Mouse (Mus musculus) forebrain, embryonic 15.5 days (tissue): ENCODE measurements at regions not wholly inside any gene's neighbourhood (a gene's known extent, or its start where the extent isn't known, plus 50 kb on each side); places are given as distances from the start of the nearest gene placed in this dataset.
"Not testable (repeated sequence)": the region's sequence is repeated elsewhere in the genome, so short reads cannot be mapped to it uniquely, and the experiment has no call there.

Experiments
- ATAC-seq: fragments of 200-750 bp; cut with Nextera tagmentation; replicated peaks from 2 replicates; pipeline ENCODE4 v1.8.0; 2017; ENCODE audit warnings: mild to moderate bottlenecking, moderate TSS enrichment, moderate library complexity
- H3K27ac ChIP-seq: fragments of 300-500 bp; sonication (generic); replicated peaks from 2 replicates; pipeline ENCODE4 v1.5.1; 2015; ENCODE audit warnings: mild to moderate bottlenecking, inconsistent platforms
- H3K27me3 ChIP-seq: fragments of 300-500 bp; sonication (generic); 2 replicates; pipeline ENCODE4 v1.6.1; 2015; ENCODE audit warnings: inconsistent platforms
- H3K36me3 ChIP-seq: fragments of 300-500 bp; sonication (generic); 2 replicates; pipeline ENCODE4 v1.6.1; 2015; ENCODE audit warnings: mild to moderate bottlenecking, inconsistent platforms
- H3K4me1 ChIP-seq: fragments of 300-500 bp; sonication (generic); 2 replicates; pipeline ENCODE4 v1.6.1; 2015; ENCODE audit warnings: inconsistent platforms
- H3K4me2 ChIP-seq: fragments of 300-500 bp; sonication (generic); replicated peaks from 2 replicates; pipeline ENCODE4 v1.6.1; 2015; ENCODE audit warnings: mild to moderate bottlenecking, inconsistent platforms
- H3K4me3 ChIP-seq: fragments of 300-500 bp; sonication (generic); 2 replicates; pipeline ENCODE4 v1.5.1; 2015; ENCODE audit warnings: mild to moderate bottlenecking, inconsistent platforms
- H3K9ac ChIP-seq: fragments of 300-500 bp; sonication (generic); replicated peaks from 2 replicates; pipeline ENCODE4 v1.6.1; 2015; ENCODE audit warnings: mild to moderate bottlenecking, inconsistent platforms
- H3K9me3 ChIP-seq: fragments of 300-500 bp; sonication (generic); 2 replicates; pipeline ENCODE4 v1.6.1; 2016; ENCODE audit warnings: inconsistent platforms
- WGBS: fragments of 180-500 bp; shearing (Covaris S2); methylation state at CpG from one replicate; pipeline ENCODE4 v1.1.7; 2015; ENCODE audit warnings: mixed read lengths; 5-methylcytosine and 5-hydroxymethylcytosine counted together

DNA sequence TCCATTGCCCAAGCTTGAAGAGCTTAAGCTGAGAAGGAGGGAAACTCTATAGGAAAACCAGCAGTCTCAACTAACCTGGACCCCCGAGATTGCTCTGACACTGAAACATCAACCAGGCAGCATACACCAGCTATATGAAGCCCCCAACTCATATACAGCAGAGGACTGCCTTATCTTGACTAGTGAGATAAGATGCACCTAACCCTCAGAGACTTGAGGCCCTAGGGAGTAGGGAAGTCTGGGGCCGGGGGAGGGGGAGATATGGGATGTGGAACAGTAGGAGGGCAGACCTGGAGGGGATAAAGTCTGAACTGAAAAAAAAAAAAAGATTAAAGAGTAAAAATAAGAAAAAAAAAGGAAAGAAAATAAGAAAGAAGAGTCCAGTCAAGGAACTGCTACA is 540.5 kb upstream of the Pkdcc start:
- Histone ChIP-seq H3K36me3 (no peaks in the 10 kb centered on the region), H3K4me3 (no peak overlapping the region), H3K27me3 (no peaks in the 10 kb centered on the region), H3K4me2 (no peak overlapping the region), H3K4me1 (no peaks in the 10 kb centered on the region), H3K9me3 (no peaks in the 10 kb centered on the region), H3K9ac (no peak overlapping the region), H3K27ac (no peak overlapping the region)
- WGBS = 85% methylated on average over 2 of the region's 2 CpGs
- no peak for ATAC-seq

- H3K4me1 ChIP-seq, H3K27ac ChIP-seq, H3K9me3 ChIP-seq, H3K4me3 ChIP-seq, H3K4me2 ChIP-seq, H3K27me3 ChIP-seq, H3K9ac ChIP-seq, H3K36me3 ChIP-seq, ATAC-seq: not testable (repeated sequence)
- 68% methylated on average over 1 of the region's 1 CpGs for WGBS
Observed at GRCm38 (mm10) chr17:82666557-82666956, 548.5 kb upstream of the Pkdcc start.

GRCm38 (mm10) chr17:82664352-82664751 is 550.7 kb upstream of the Pkdcc start:
- Histone ChIP-seq H3K9me3 (no peaks in the 10 kb centered on the region), H3K27me3 (no peaks in the 10 kb centered on the region), H3K9ac (no peak overlapping the region), H3K4me3 (no peak overlapping the region), H3K27ac (no peak overlapping the region), H3K36me3 (no peaks in the 10 kb centered on the region), H3K4me1 (no peaks in the 10 kb centered on the region), H3K4me2 (no peak overlapping the region)
- ATAC-seq = no peak
- 95% methylated on average over 6 of the region's 6 CpGs for WGBS

DNA sequence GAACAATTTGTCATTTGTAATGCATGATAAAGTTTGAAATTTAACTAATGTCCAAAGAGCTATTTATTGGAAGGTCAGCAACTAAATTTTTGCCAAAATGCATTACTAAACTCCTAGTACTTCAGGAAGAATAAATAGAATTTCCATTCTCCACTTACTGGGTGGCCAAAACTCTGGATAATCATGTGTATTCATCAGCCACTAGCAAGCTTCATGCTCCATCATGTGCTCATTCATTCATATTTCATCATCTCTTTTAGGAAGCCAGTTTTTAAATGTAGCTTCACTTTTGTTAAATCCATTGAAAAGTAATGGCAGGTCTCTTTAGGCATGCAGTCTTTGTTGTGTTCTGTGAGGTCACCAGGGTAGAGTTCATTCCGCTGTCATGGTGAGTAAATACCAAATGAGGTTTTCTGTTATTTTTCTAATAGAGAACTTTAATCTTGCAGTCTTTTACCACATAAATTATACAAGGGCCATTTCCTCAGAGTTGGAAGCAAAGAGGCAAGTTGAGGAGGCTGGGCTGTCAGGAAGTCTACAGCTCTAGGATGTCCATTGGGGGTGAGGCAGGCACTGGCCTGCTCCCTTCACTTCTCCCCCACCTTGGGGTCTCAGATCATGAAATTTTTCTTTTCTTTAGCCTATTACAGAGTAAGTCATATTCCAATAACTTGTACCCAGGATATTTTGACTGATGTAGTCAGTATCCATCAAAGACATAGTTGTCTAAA is 578.5 kb upstream of the Pkdcc start:
- Histone ChIP-seq H3K4me3 (no peak overlapping the region), H3K36me3 (no peaks in the 10 kb centered on the region), H3K27me3 (no peaks in the 10 kb centered on the region), H3K9me3 (no peaks in the 10 kb centered on the region), H3K9ac (no peak overlapping the region), H3K4me1 (no peaks in the 10 kb centered on the region), H3K27ac (no peak overlapping the region), H3K4me2 (no peak overlapping the region)
- ATAC-seq = no peak
- 92% methylated on average over 1 of the region's 1 CpGs for WGBS

GRCm38 (mm10) chr17:82635849-82636248 is 579.2 kb upstream of the Pkdcc start:
- Histone ChIP-seq H3K9ac (no peak overlapping the region), H3K9me3 (no peaks in the 10 kb centered on the region), H3K27ac (no peak overlapping the region), H3K4me3 (no peak overlapping the region), H3K27me3 (no peaks in the 10 kb centered on the region), H3K4me1 (no peaks in the 10 kb centered on the region), H3K36me3 (no peaks in the 10 kb centered on the region), H3K4me2 (no peak overlapping the region)
- no peak for ATAC-seq
- 65% methylated on average over 4 of the region's 4 CpGs for WGBS

DNA sequence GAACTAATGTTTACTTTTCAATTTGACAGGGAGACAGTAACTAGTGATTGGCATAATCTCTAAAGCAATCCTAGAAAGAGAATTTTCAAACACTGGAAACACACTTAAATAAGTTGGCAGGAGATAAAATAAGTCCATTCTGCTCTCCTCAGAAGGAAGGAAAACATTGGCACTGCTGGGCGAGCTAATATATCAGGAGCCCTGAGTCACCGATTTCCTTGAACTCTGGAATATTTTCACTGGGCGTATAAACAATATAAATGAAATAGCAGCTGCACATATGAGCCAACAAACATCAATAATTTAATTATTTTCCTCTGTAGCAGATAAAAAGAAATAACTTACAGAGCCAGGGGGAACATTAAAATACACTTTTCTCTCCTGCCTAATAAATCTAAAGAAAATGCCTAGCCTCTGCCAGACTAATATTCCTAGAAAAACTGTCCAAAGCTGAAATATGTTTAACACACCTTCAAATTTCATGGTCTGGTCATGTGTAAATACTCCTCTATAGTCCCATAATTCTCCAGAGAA is 608.4 kb upstream of the Pkdcc start:
- Histone ChIP-seq H3K9me3 (no peaks in the 10 kb centered on the region), H3K36me3 (no peaks in the 10 kb centered on the region), H3K27ac (no peak overlapping the region), H3K4me2 (no peak overlapping the region), H3K4me1 (no peaks in the 10 kb centered on the region), H3K27me3 (no peaks in the 10 kb centered on the region), H3K9ac (no peak overlapping the region), H3K4me3 (no peak overlapping the region)
- 57% methylated on average over 3 of the region's 3 CpGs for WGBS
- ATAC-seq = no peak

- H3K9me3 ChIP-seq = no peaks in the 10 kb centered on the region
- ATAC-seq = no peak
- H3K27ac ChIP-seq = no peak overlapping the region
- H3K4me3 ChIP-seq = no peak overlapping the region
- H3K4me2 ChIP-seq = no peak overlapping the region
- H3K36me3 ChIP-seq = no peaks in the 10 kb centered on the region
- 43% methylated on average over 2 of the region's 2 CpGs for WGBS
- H3K9ac ChIP-seq = no peak overlapping the region
- no peaks in the 10 kb centered on the region for H3K4me1 ChIP-seq
- no peaks in the 10 kb centered on the region for H3K27me3 ChIP-seq
Observed at GRCm38 (mm10) chr17:82583801-82584200, 631.3 kb upstream of the Pkdcc start.

DNA sequence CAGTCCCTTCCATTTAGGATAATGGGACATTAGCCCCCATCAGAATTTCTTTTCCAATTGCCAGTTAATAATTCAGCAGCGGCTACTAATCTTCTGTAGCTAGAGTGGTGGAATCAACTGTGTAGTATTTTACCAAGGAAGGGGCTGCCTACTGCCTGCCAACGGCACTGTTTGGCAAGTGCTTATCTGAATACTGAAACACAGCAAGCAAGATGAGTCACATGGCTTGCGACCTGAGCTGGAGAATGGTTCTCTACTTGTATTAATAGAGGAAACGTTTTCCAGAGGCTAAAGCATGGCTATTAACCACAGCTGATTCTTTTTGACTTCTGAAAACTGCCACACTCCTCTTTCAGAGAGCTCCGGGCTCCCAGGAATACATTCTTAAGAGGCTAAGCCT is 681.6 kb upstream of the Pkdcc start:
- H3K27ac ChIP-seq = no peak overlapping the region
- H3K27me3 ChIP-seq = no peaks in the 10 kb centered on the region
- H3K9ac ChIP-seq = no peak overlapping the region
- no peak for ATAC-seq
- H3K4me1 ChIP-seq = no peaks in the 10 kb centered on the region
- H3K4me3 ChIP-seq = no peak overlapping the region
- no peak overlapping the region for H3K4me2 ChIP-seq
- H3K9me3 ChIP-seq = no peaks in the 10 kb centered on the region
- no peaks in the 10 kb centered on the region for H3K36me3 ChIP-seq
- WGBS = 78% methylated on average over 5 of the region's 5 CpGs

- Histone ChIP-seq H3K4me3 (no peak overlapping the region), H3K27ac (no peak overlapping the region), H3K27me3 (no peaks in the 10 kb centered on the region), H3K4me2 (no peak overlapping the region), H3K36me3 (no peaks in the 10 kb centered on the region), H3K4me1 (no peaks in the 10 kb centered on the region), H3K9me3 (no peaks in the 10 kb centered on the region), H3K9ac (no peak overlapping the region)
- no peak for ATAC-seq
Observed at GRCm38 (mm10) chr17:82518129-82518528, 697.0 kb upstream of the Pkdcc start.

- Histone ChIP-seq H3K4me3 (no peak overlapping the region), H3K9ac (no peak overlapping the region), H3K27ac (no peak overlapping the region), H3K27me3 (no peaks in the 10 kb centered on the region), H3K4me1 (no peaks in the 10 kb centered on the region), H3K36me3 (no peaks in the 10 kb centered on the region), H3K9me3 (no peaks in the 10 kb centered on the region), H3K4me2 (no peak overlapping the region)
- ATAC-seq = no peak
- WGBS = 66% methylated on average over 3 of the region's 3 CpGs
Observed at GRCm38 (mm10) chr17:82516850-82517249, 698.2 kb upstream of the Pkdcc start.

- no peak for ATAC-seq
- H3K4me1 ChIP-seq = no peaks in the 10 kb centered on the region
- H3K9me3 ChIP-seq = no peaks in the 10 kb centered on the region
- H3K36me3 ChIP-seq = no peaks in the 10 kb centered on the region
- no peak overlapping the region for H3K9ac ChIP-seq
- H3K4me3 ChIP-seq = no peak overlapping the region
- 88% methylated on average over 2 of the region's 2 CpGs for WGBS
- H3K27me3 ChIP-seq = no peaks in the 10 kb centered on the region
- H3K27ac ChIP-seq = no peak overlapping the region
- H3K4me2 ChIP-seq = no peak overlapping the region
Observed at GRCm38 (mm10) chr17:82513816-82514215, 701.3 kb upstream of the Pkdcc start.

- H3K4me3 ChIP-seq = no peak overlapping the region
- no peaks in the 10 kb centered on the region for H3K4me1 ChIP-seq
- 85% methylated on average over 3 of the region's 3 CpGs for WGBS
- no peak for ATAC-seq
- H3K9ac ChIP-seq = no peak overlapping the region
- H3K4me2 ChIP-seq = no peak overlapping the region
- no peaks in the 10 kb centered on the region for H3K27me3 ChIP-seq
- no peak overlapping the region for H3K27ac ChIP-seq
- no peaks in the 10 kb centered on the region for H3K9me3 ChIP-seq
- no peaks in the 10 kb centered on the region for H3K36me3 ChIP-seq
Observed at GRCm38 (mm10) chr17:82504291-82504690, 710.8 kb upstream of the Pkdcc start.

DNA sequence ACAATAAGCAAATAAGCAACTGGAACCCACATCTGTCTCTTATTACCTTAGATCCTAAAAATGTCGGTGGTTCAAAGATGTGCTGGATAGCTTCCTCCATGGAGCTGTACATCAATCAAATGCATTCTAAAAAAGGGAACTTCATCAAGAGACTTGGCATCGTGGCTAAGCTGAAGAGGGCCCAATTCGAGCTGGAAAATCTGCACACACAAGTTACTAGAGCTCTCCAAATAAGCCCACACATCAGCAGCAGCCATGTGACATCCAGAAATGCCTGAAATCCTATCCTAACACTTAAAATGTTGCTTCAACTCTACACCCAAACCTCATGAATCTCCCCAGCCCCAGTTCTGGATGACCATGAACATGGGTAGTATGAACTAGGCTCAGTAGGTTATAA is 729.5 kb upstream of the Pkdcc start:
- WGBS = 82% methylated on average over 3 of the region's 3 CpGs
- Histone ChIP-seq H3K9me3 (no peaks in the 10 kb centered on the region), H3K27me3 (no peaks in the 10 kb centered on the region), H3K4me3 (no peak overlapping the region), H3K9ac (no peak overlapping the region), H3K36me3 (no peaks in the 10 kb centered on the region), H3K4me1 (no peaks in the 10 kb centered on the region), H3K27ac (no peak overlapping the region), H3K4me2 (no peak overlapping the region)
- no peak for ATAC-seq
